Mouse (Mus musculus): ENCODE measurements around the gene Gm13539.
"Not testable (repeated sequence)": the region's sequence is repeated elsewhere in the genome, so short reads cannot be mapped to it uniquely, and the experiment has no call there.

Gene Gm13539

DNA sequence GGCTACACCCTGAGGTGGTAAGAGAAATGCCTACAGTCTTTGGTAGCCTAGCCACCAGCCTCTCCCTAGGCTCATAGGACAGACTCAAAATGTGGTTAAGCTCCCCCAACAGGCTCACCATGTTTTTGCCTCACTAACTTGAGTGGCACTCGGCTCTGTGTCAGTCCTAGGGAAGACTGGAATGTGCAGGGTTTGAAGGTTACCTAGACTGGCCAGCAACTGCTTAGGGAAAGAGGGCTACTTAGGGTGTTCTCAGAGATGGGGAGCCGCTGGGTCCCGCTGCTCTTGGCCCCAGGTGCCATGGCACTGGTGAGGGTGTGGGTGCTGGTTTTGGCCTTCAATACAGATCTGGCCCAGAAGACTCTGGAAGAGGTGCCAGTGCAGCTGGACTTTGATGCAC is at the start of gene Gm13539:
Gene Gm13539 (plus strand): TSS at position 301 of the 400 bp plus-strand sequence.
- no peak for DNase-seq

DNA sequence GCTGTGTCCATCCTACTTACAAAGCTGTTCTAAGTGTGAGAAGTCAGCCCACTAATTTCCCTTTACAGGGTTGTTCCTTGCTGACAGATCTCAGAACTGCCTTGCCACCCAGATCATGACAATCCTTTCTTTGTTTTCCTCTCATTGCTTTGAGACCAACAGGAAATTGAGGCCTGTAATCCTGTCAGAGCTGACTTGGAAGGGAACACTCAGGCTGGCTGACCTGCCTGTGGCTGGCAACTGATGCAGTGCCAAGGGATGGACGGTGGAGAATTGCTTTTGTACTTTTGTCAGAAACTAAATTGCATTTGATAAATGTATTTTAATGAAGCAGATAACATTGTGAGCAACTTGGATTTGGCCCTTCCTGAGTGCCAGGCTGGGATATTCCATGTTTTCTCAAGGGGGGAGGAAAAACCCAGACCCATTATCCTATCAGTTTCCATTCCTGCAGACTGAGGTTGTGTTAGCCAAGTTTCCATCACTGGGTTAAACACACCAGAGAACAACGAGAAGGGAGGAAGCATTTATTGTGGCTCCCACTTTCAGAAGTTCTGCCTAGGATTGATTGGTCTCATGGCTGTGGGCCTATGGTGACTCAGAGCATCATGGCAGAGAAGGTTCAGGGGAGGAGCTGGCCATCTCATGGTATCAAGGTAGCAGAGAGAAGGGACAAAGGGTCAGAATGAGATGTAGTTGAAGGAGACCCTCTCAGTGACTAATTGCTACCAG is 48.7 kb upstream of the Gm13539 start:
- no peak for DNase-seq

DNA sequence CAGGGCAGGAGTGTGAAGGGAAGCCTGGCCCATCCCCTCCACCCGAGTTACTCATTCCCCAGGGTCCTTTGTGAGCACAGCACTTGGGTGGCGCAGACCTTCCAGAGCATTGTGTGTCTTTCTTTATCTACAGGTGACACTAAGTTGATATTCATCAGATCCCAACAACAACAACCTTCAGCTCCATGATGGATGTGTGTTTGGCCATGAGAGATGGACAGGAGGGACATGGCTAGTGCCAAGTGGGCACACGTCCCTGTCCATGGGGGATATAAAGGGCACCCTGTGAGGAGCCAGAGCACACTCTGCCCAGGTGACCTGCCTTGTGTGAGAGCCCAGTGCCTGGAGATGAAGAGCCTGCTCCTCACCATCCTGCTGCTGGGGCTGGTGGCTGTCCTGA is 45.3 kb upstream of the Gm13539 start, which contains the start of gene Obp2b:
Gene Obp2b (plus strand): TSS at position 301 of the 400 bp plus-strand sequence.
- not testable (repeated sequence) for DNase-seq

DNA sequence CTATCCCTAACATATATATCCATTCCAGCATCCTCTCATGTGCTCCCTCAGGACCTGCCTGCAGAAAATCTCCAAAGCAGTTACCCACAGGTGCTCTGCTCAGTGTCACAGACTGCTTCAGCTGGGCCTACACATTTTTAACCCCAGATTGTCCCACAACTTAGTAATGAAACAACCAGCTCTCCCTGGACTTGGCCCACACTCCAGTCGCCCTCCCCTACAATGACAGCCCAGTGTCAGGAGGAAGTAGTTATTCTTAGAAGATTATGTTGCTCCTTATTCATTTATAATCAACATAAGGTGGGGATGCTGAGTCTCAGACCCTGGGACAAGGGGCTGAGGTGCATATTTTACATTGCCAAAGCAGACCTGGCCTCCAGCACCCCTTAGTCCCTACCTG is 40.4 kb upstream of the Gm13539 start:
- DNase-seq = no peak

DNA sequence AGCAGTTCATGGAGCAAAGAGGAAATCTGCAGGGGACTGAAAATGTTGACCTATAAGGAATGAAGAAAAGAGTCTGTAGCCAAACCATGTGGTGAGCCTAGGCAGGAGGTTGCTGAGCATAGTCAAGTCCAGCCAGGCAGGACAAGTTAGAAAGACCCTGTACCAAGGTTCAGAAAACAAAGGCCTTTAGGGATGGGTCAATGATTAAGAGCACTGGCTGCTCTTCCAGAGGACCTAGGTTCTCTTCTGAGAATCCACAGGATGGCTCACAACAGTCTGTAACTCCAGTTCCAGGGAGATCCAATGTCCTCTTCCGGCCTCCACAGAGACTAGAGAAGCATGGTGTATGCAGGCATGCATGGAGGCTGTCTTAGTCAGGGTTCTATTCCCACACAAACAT is 27.9 kb upstream of the Gm13539 start:
- no peak for DNase-seq

DNA sequence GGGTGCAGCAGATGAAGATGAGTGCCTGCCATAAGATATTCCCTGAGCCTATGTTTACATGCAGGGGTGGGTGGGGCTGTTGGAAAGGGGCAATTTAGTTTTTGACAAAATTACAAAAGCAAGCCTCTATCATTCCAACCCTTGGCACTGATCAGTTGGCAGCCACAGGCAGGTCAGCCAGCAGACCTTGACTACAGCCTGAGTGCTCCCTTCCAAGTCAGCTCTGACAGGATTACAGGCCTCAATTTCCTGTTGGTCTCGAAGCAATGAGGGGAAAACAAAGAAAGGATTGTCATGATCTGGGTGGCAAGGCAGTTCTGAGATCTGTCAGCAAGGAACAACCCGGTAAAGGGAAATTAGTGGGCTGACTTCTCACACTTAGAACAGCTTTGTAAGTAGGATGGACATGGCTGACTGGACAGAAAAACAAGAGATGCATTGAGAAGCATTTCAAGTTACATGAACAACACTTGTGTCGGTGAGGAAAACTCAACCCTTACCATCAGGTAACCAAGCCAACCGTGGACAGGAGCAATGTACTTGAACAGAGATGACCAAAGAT is 23.9 kb upstream of the Gm13539 start:
- DNase-seq = no peak

DNA sequence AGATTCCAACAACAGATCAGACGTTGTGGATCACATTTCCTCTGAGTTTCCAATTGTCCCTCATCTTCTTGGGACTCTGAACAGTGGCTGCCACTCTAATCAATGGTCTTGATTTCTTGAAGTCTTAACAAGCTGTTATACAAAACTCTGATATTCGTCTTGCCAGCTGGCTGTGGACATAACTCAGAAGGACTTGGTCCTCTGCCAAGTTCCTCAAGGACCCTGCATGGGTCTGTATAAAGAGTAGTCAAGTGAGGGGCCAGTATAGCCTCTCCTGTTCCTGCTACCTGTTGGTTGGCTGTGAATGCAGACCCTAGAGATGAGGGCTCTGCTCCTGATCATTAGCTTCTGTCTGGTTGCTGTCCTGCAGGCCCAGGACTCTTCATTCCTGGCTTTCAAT is 16.8 kb upstream of the Gm13539 start, which contains the start of gene Lcn3:
Gene Lcn3 (plus strand): TSS at position 301 of the 400 bp plus-strand sequence.
- DNase-seq = no peak

DNA sequence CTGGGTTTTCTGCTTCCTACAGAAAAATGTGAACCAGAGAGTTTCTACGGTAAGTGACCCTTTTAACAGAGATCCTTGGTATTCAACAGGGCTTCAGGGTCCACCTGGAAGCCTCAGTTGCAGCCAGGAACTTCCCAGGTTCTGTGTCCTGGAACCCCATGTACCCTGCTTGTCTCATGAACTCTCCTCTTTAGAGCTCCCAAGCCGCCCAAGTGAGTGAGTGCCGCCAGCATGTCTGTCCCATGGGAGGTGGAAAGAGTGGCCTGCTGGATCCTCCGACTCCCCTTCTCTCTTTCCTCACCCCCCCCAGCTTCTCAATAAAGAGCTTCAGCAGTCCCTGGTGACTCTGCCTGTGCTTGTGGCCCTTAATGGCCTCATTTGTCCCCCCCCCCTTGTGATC is 14.3 kb upstream of the Gm13539 start:
- DNase-seq = no peak

DNA sequence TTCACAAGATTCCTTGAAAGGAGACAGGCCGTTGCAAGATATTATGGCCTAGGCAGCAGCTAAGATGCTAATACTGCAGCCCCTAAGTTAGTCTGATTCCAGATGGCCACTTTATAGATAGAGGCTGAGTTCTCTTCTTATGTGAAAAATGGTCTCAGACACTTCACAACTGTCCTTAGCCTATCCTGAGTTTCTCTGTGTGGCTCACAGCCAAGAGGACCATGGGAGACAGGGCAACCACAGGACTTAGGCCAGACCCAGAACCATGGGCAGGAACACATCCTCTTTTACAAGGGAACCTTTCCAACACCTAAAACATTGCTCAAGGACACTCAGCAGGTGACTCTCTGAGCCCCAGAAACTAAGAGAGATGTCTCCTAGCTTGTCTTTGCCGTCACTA is 8.6 kb upstream of the Gm13539 start:
- DNase-seq = no peak

DNA sequence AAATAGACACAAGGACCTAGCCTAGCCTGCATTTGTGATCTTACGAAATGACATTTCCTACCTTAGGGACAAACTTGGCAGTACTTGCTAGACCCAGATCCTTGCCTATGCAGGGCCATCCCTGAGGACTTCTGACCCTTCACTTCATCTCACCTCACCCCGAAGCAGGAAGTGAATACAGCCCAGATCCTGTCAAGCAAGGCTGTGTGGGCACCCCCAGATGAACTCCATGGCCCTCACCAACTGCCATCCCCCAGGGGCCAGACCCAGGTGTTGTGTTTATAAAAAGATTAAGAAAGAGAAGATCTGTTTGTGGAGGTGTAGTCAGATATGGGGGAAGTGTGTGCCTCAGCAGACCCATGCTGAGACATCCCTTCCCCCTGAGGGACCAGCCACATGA is 7.4 kb upstream of the Gm13539 start:
- no peak for DNase-seq

DNA sequence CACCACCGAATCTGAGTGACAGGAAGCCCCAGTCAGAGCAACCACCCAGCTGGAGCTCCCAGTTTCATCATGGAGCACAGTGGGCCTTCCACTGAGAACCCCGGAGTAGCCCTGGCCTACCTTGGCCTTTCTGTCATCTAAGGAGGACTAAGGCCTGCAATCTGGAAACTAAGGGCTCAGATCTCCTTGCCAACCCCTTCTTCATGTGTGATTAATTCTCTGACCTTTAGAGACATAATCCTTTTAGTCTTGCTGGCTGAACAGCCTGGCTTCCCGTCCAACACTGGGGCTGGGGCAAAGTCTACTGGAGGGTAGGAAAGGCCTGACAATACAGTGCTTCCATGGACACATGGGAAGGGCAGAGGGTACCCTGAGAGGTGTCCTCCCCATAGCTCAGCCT is 6.1 kb upstream of the Gm13539 start:
- no peak for DNase-seq

DNA sequence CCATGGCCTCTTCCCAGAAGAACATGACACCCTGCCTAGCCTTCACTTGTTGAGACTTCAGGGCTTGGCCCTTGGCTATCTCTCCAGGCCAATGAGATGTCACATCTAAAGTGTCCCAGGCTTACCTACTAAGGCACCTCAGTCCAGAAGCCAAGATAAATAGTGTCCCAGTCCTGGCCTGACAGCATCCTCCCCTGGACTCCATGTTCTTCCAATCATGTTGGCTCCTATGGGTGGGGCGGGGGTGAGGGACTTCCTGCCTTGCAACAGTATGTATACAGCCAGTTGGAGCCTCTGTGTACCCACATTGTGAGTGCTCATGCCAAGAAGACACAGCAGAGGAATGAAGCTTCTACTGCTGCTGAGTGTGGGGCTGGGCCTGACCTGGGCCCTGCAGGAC is 5.3 kb upstream of the Gm13539 start, which contains the start of gene Lcn11:
Gene Lcn11 (plus strand): TSS at position 301 of the 400 bp plus-strand sequence.
- no peak for DNase-seq

DNA sequence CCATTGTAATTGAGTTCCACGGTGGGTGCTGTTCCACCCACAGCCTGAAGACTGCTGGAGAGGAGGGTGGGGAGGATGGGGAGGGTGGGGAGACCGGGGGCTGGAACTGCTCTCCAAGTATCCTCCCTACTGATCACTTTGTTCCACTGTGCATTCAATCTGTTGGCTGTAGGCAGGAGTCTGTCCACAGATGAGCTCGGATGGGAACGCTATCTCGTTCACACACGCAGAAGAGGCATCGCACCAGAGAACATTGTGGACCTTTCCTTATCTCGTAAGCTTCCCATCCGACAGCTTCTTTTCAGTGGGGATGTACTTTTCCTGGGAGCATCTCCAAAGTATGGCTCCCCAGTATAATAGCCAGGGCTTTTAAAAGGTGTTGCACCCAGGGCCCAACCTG is 3.0 kb upstream of the Gm13539 start:
- DNase-seq = no peak

DNA sequence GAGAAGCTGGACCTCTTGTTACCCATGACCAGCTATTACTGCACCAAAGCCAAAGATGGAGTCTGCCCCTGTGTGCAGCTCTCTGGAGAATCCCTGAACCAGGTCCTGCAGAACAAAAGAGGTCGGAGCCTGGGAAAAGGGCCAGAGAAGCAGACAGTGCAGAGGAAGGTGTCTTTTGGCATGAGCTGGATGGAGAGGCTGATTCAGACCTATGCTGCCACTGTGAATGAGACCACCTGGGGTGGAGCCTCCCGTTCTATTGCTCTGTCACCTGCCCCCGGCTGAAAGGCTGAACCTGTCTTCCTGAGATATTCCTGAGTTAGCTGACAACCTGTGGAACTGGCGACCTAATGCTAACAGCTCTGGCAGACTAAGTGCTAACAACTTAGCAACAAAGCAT is 1.1 kb upstream of the Gm13539 start:
- no peak for DNase-seq

DNA sequence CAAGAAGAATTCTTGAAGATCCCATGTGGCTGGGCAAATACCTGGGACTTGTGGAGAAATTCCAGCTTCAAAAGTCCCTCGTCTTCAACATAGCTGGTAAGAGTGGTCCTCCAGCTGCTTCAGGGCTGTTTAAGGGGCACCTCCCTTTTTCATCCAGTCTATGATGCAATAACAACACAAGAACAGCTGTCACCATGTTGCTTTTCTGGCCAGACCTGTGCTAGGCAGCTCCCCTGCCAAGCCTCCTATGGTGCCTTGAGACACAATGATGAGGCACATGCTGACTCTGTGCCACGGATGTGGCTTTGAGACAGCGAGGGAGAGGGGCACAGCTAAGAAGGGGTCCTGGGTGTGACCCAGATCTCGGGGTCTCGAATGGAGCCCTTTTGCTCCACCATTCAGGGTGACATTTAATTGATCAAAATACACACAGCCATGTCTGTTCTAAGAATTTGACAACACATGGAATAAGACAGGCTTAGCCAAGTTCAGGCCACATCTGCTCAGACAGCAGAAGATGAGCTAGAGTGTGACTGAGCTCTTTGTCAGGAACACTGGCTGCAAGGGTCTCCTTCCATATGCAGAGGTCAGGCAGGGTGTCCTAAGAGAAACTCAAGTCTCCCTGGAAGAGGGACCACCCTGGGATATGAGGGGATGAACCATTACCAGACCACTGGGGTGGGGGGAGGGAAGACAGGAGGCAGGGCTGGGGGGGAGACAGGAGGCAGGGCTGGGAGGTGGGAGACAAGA is 3.7 kb downstream of the Gm13539 start:
- no peak for DNase-seq

DNA sequence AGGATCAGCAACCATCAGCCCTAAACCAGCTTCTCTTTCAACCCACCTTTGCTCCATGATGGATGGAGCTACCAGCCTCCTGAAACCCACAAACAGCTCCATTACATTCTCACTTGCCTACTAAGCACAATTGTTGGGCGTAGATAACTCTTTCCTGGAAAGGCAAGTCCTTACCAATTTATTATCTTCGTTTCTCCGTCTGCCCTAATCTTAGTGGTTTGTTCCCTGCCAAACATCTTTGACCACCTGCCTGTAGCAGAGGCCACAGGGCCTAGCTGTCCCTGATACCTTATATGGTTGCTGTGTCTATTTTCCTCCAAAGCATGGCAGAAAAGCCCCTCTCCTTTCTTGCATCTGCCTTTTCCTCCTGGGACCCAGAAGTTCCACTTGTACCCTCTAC is 7.0 kb downstream of the Gm13539 start:
- DNase-seq = no peak

DNA sequence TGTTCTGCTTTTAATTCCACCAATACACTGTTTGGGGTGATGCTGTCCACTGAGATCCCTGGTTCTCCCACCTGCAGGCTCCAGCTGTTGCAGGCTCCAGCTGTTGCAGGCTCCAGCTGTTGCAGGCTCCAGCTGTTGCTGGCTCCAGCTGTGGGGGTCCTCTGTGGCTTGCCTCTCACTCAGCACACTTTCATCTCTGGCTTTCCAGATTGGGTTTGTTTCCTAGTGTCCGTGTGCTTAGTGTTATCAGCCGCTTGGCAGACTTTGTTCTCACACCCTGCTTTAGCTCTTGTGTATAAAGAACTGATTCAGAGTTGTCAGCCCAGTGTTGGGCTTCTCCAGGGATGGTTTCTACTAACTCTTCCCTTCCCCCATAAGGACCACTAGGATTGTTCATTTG is 15.6 kb downstream of the Gm13539 start:
- DNase-seq = no peak

DNA sequence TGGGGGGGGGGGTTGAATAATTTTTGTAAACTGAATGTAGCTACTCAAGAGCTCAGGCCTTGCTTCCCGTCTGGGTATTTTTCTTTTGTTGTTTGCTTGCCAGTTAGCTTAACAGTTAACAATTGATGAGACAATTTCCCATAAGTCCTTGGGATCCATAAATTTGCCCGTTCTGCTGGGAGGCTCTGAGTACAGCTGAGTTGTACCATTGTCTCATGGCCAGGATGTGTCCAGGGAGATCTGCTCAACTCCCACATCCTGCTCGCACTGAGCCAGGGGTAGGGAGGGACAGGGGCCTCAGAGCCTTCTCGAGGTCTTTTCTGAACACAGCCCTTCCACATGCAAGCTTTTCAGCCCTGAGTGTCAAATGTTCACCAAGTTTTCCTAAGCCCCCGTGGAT is 16.0 kb downstream of the Gm13539 start:
- no peak for DNase-seq

DNA sequence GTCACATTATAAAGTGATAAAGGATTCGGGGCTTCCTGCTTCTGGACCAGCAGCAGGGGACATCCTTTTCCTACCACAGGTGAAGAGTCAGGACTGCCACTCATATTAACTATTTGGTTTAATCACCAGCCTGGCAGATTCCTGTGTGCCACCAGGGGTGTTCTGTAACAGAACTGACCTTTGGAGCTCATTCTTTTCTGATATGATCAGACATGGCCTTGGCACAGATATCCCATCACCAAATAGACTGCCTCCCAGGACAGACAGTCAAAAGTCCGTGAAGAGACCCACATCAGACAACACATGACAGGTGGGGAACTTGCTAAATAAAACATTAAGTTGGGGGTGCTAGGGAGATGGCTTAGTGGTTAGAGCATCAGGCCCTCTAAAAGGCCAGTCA is 29.7 kb downstream of the Gm13539 start:
- DNase-seq = no peak

DNA sequence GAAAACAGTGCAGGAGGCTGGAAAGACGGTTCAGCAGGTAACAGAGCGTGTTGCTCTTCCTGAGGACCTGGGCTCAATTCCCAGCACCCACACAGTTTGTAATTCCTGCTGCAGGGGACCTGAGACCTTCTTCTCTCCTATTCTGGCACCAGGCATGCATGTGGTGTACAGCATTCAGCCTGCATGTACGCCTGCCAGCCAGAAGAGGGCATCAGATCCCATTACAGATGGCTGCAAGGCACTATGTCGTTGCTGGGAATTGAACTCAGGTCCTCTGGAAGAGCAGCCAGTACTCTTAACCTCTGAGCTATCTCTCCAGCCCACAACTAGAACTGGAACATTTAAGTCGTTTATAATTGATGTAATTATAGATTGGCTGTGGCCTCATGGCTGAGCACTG is 31.3 kb downstream of the Gm13539 start:
- no peak for DNase-seq

DNA sequence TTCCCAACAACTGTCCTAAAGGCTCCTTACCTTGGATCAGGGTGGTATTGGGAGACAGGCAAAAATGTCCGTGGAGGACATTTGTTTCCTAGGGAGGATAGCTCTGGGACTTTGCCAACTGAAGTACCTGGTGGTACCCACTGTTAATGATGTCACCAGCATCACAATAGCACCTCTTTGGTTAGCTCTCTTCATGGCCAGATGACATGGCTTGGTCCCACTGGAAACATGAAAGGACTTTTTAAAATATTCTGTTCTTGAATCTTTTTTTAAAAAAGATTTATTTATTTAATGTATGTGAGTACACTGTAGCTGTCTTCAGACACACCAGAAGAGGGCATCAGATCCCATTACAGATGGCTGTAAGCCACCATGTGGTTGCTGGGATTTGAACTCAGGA is 33.7 kb downstream of the Gm13539 start, which contains the start of gene Glt6d1:
Gene Glt6d1 (minus strand): TSS at position 101 of the 400 bp plus-strand sequence.
- not testable (repeated sequence) for DNase-seq

DNA sequence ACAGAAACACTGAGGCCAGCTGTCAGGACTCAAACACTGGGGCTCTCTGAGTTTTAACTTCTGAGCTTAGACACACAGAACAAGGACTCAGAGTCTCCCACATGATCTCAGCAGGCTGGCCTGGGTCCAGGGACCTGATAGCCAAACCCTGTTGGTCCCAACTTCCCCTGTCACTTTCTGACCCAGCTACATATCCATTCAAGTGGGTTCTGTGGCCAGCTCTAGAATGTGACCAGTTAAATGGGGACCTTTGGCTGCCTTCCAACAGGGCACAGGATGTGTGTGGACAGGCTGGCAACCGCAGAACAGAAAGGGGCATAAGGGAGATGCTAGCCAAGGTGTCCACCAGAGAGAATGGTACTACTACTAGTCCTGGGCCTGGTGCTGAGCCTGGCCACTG is 40.7 kb downstream of the Gm13539 start, which contains the start of gene Lcn9:
Gene Lcn9 (plus strand): TSS at position 348 of the 400 bp plus-strand sequence.
- DNase-seq = no peak

DNA sequence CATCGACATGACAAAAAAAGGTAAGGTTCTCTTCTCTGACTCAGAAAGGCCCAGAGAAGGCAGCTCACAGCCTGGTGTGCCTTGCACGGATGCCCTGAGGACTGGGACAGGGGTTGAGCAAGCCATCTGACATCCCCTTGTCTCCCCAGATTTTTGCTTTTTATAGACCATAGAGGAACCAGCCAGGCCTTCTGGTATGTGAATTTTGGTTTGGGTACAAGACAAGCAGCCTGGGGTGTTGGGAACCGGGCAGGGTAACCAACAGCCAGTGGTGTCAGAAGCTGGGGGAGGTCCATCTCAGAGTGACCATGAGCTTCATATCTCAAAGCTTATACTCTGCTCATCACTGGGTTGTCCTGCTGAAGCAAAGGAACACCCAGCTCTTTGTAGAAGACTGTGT is 42.7 kb downstream of the Gm13539 start:
- DNase-seq = no peak
